Mouse (Mus musculus) C2C12 (cell line): ENCODE results near the gene Rbm15. TPM values are rescaled to one million over a fixed set of nuclear protein-coding genes. Genes with fewer than 3 reads are reported as not detected.
A peak's percentile ranks its signal among the peaks of the same experiment; 100 is the strongest.

ENCODE experiments used
- H3K27me3 ChIP-seq: one replicate; pipeline ENCODE4 v1.6.1; 2011; ENCODE audit not compliant: control insufficient read depth, insufficient read depth, insufficient read length
- H3K36me3 ChIP-seq: one replicate; pipeline ENCODE4 v1.6.1; 2011; ENCODE audit not compliant: control insufficient read depth, insufficient read depth
- H3K4me3 ChIP-seq: one replicate; pipeline ENCODE4 v1.5.1; 2011; ENCODE audit warnings: mild to moderate bottlenecking, control low read depth; ENCODE audit not compliant: poor library complexity, insufficient read depth, severe bottlenecking
- H3K79me2 ChIP-seq: one replicate; pipeline ENCODE4 v1.6.1; 2011; ENCODE audit not compliant: control insufficient read depth, insufficient read depth
- H3K79me3 ChIP-seq: one replicate; pipeline ENCODE4 v1.6.1; 2011; ENCODE audit warnings: low read depth, control low read depth
- H3ac ChIP-seq: one replicate; pipeline ENCODE3; 2011; ENCODE audit warnings: low read depth; ENCODE audit not compliant: control insufficient read depth, insufficient read length
- CEBPB ChIP-seq: IDR thresholded peaks from one replicate; pipeline ENCODE4 v1.6.1; 2011; ENCODE audit warnings: low read depth, mild to moderate bottlenecking, control low read depth, moderate library complexity
- CTCF ChIP-seq: IDR thresholded peaks from one replicate; pipeline ENCODE4 v1.5.1; 2011; ENCODE audit not compliant: control insufficient read depth, insufficient read depth, insufficient read length
- FOSL1 ChIP-seq: IDR thresholded peaks from one replicate; pipeline ENCODE4 v1.8.0; 2011; ENCODE audit warnings: mild to moderate bottlenecking, low read length; ENCODE audit not compliant: poor library complexity, insufficient read depth, severe bottlenecking
- MAX ChIP-seq: IDR thresholded peaks from one replicate; pipeline ENCODE4 v1.6.1; 2011; ENCODE audit warnings: mild to moderate bottlenecking, control low read depth
- MYOD1 ChIP-seq: IDR thresholded peaks from one replicate; pipeline ENCODE4 v1.6.1; 2011; ENCODE audit warnings: low read depth; ENCODE audit not compliant: control insufficient read depth, insufficient read length
- MYOG ChIP-seq: IDR thresholded peaks from one replicate; pipeline ENCODE4 v1.6.1; 2011; ENCODE audit not compliant: control insufficient read depth, insufficient read length; ENCODE audit errors: extremely low read depth
- USF1 ChIP-seq: IDR thresholded peaks from one replicate; pipeline ENCODE4 v1.6.1; 2011; ENCODE audit warnings: low read depth, mild to moderate bottlenecking, control low read depth, moderate library complexity
- long read RNA-seq, 2 experiments: library from polyadenylated mRNA; unstranded; transcript quantifications; one replicate each; pipeline ENCODE4 v2.0.0; 2019 to 2020
- polyA plus RNA-seq: library from polyadenylated mRNA; unstranded; fragments of >200 nt; fragmentation: generic; extraction: Trizol; gene quantifications from one replicate; pipeline ENCODE4 v1.2.1, GENCODE M21; 2012; ENCODE audit warnings: missing spikeins

Rbm15 gene
- polyA plus RNA-seq = 7.2 TPM
- long read RNA-seq, experiment 1, full-length matches to known transcripts = 4 of 17 reads
- long read RNA-seq, experiment 1, partial matches to known transcripts = 0 of 17 reads
- long read RNA-seq, experiment 1, other reads (novel, unspliced or antisense) = 13 of 17 reads
- long read RNA-seq, experiment 2, full-length matches to known transcripts = 139 of 141 reads
- long read RNA-seq, experiment 2, partial matches to known transcripts = 0 of 141 reads
- long read RNA-seq, experiment 2, other reads (novel, unspliced or antisense) = 2 of 141 reads

- H3K79me3 ChIP-seq = peaks cover 39% of the 10 kb centered on the region
- H3K36me3 ChIP-seq = peaks cover 33% of the 10 kb centered on the region
- peak; percentile 65 for TF ChIP-seq MAX
- TF ChIP-seq CTCF = no peak
- no peaks in the 10 kb centered on the region for H3K27me3 ChIP-seq
- peak within 1 kb of the TSS; percentile 94 for H3ac ChIP-seq
- peaks cover 43% of the 10 kb centered on the region for H3K79me2 ChIP-seq
- H3K4me3 ChIP-seq = peak within 1 kb of the TSS; percentile 89
Measured at GRCm38 (mm10) chr3:107333381-107334201, at the start of gene Rbm15. Gene Rbm15, minus strand, starts transcription at chr3:107333673.

- TF ChIP-seq MAX = no peak
- TF ChIP-seq CTCF = peak; percentile 31
- Histone ChIP-seq H3K4me3 (no peak overlapping the region), H3K79me2 (no peaks in the 10 kb centered on the region), H3K36me3 (no peaks in the 10 kb centered on the region), H3K27me3 (peaks cover 43% of the 10 kb centered on the region), H3ac (no peak overlapping the region), H3K79me3 (no peaks in the 10 kb centered on the region)
Measured at GRCm38 (mm10) chr3:107379422-107379821, 45.9 kb upstream of the Rbm15 start.

DNA sequence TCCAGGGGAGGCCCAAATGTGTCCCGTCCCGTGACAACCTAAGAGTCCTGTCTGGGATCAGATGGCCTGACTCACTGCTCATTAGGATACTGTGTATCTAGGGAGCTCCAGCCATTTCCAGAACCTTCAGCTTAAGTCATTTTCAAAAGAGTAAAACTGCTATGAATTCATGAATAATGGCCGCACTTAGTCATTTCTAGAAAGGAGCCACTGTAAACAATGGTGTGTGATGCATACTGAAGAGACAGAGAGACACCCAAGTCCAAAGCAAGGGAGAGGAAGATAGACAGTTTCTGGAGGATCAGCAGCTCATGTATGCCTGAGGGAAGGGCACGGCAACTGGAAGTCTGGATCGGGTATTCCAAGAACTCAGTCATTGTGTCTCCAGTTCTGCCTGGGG is 45.2 kb upstream of the Rbm15 start:
- no peaks in the 10 kb centered on the region for H3K79me2 ChIP-seq
- H3ac ChIP-seq = no peak overlapping the region
- no peak for TF ChIP-seq MYOD1
- no peak for TF ChIP-seq USF1
- TF ChIP-seq CEBPB = no peak
- no peak for TF ChIP-seq MYOG
- TF ChIP-seq CTCF = no peak
- no peak for TF ChIP-seq MAX
- TF ChIP-seq FOSL1 = no peak
- peaks cover 42% of the 10 kb centered on the region for H3K27me3 ChIP-seq
- no peak overlapping the region for H3K4me3 ChIP-seq
- no peaks in the 10 kb centered on the region for H3K36me3 ChIP-seq
- H3K79me3 ChIP-seq = no peaks in the 10 kb centered on the region

- Histone ChIP-seq H3K27me3 (peaks cover 45% of the 10 kb centered on the region), H3ac (no peak overlapping the region), H3K36me3 (no peaks in the 10 kb centered on the region), H3K4me3 (no peak overlapping the region), H3K79me3 (no peaks in the 10 kb centered on the region), H3K79me2 (no peaks in the 10 kb centered on the region)
- TF ChIP-seq MAX (no peak), FOSL1 (no peak), MYOG (no peak), CTCF (no peak), MYOD1 (no peak), USF1 (no peak)
Measured at GRCm38 (mm10) chr3:107374948-107375664, 41.6 kb upstream of the Rbm15 start.

DNA sequence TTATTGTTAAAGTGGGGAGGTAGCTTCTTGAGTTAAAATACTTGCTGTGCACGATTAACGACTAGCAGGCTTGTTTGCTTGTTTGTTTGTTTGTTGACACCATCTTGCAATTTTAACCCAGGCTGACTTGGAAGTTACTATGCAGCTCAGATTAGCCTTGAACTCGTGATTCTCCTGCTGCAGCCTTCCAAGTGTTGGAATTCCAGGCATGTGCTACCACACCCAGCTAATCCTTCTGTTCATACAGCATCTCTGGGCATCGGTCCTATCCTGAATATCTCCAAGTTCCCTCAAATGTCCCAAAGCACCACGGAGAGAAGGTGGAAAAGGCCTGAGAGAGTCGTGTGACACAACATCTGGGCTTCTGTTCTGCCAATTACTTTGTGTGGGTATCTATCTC is 35.7 kb upstream of the Rbm15 start:
- no peak for TF ChIP-seq CEBPB
- TF ChIP-seq MYOG = no peak
- TF ChIP-seq MAX = no peak
- no peak for TF ChIP-seq CTCF
- TF ChIP-seq FOSL1 = no peak
- TF ChIP-seq USF1 = no peak
- TF ChIP-seq MYOD1 = no peak
- Histone ChIP-seq H3K79me2 (no peaks in the 10 kb centered on the region), H3ac (no peak overlapping the region), H3K36me3 (no peaks in the 10 kb centered on the region), H3K79me3 (no peaks in the 10 kb centered on the region), H3K27me3 (peaks cover 59% of the 10 kb centered on the region), H3K4me3 (no peak overlapping the region)
